Mouse (Mus musculus) limb, embryonic 15.5 days (tissue): ENCODE results near the gene Lmntd1. TPM values are rescaled to one million over a fixed set of nuclear protein-coding genes. Genes with fewer than 3 reads are reported as not detected.

Experiments
- ATAC-seq: fragments of 200-750 bp; cut with Nextera tagmentation; 2 replicates; pipeline ENCODE4 v1.8.0; 2017; ENCODE audit warnings: low read depth, moderate TSS enrichment; ENCODE audit not compliant: insufficient number of reproducible peaks, low FRiP score, low TSS enrichment
- H3K27ac ChIP-seq: fragments of 300-500 bp; sonication (generic); 2 replicates; pipeline ENCODE4 v1.5.1; 2015; ENCODE audit warnings: moderate library complexity, mild to moderate bottlenecking, inconsistent platforms
- H3K27me3 ChIP-seq: fragments of 300-500 bp; sonication (generic); 2 replicates; pipeline ENCODE4 v1.6.1; 2015; ENCODE audit warnings: inconsistent platforms
- H3K36me3 ChIP-seq: fragments of 300-500 bp; sonication (generic); 2 replicates; pipeline ENCODE4 v1.6.1; 2015; ENCODE audit warnings: inconsistent platforms
- H3K4me1 ChIP-seq: fragments of 300-500 bp; sonication (generic); 2 replicates; pipeline ENCODE4 v1.6.1; 2015; ENCODE audit warnings: inconsistent platforms
- H3K4me2 ChIP-seq: fragments of 300-500 bp; sonication (generic); 2 replicates; pipeline ENCODE4 v1.6.1; 2015; ENCODE audit warnings: mild to moderate bottlenecking, inconsistent platforms
- H3K4me3 ChIP-seq: fragments of 300-500 bp; sonication (generic); 2 replicates; pipeline ENCODE4 v1.5.1; 2015; ENCODE audit warnings: mild to moderate bottlenecking, inconsistent platforms
- H3K9ac ChIP-seq: fragments of 300-500 bp; sonication (generic); 2 replicates; pipeline ENCODE4 v1.6.1; 2015; ENCODE audit warnings: inconsistent platforms
- H3K9me3 ChIP-seq: fragments of 300-500 bp; sonication (generic); 2 replicates; pipeline ENCODE4 v1.6.1; 2016; ENCODE audit warnings: inconsistent platforms
- WGBS: fragments of 180-500 bp; shearing (Covaris S2); methylation state at CpG from one replicate; pipeline ENCODE4 v1.1.7; 2015; 5-methylcytosine and 5-hydroxymethylcytosine counted together
- polyA plus RNA-seq: library from polyadenylated mRNA; unstranded; fragments of >200 nt; fragmentation: Nextera tagmentation; extraction: Ambion mirVana; gene quantifications from 2 replicates; pipeline ENCODE4 v1.2.1, GENCODE M21; 2015

Lmntd1 gene
- polyA plus RNA-seq, 1 experiment from 2014 or later = 0.86 TPM

DNA sequence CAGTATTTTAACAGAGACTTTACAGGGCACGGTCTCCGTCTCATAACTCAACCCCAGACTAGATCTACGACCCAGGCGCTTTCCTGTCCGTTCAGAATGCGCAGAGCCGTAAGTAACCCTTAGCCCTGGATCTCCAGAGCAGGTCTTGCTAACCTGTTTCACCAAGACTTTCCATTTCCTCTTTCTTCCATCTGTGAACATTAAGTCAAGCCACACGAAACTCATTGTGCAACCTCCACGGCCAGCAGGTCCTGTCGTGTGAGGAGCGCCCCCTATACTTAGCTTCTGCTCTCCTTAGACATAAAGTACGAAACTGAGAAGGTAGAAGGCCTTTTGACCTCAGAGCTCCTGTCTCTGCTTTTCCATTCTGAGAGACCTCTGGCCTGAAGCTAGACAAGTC is 105.3 kb downstream of the Lmntd1 start:
- Histone ChIP-seq H3K9ac (no peak overlapping the region), H3K27me3 (no peaks in the 10 kb centered on the region), H3K4me2 (no peak overlapping the region), H3K9me3 (no peaks in the 10 kb centered on the region), H3K27ac (no peak overlapping the region), H3K4me3 (no peak overlapping the region), H3K36me3 (no peaks in the 10 kb centered on the region), H3K4me1 (no peaks in the 10 kb centered on the region)
- WGBS = 65% methylated on average over 12 of the region's 12 CpGs
- ATAC-seq = no peak

DNA sequence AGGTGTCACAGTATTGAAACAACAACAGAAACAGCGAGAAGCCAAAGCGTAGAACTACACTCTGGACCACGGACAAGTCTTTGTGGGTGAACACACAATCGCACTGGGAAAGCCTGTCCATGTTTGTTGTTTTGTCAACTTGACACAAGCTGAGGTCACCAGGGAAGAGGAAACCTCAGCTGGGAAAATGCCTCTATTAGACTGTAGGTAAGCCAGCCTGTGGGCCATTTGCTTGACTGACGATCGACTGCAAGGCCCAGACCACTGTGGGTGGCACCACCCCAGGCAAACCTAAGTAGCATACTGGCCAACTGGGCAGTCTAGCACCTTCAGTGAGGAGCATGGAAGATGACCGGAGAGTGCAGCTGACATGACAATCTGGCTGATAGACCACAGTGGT is 112.4 kb downstream of the Lmntd1 start:
- H3K4me3 ChIP-seq = no peak overlapping the region
- H3K9ac ChIP-seq = no peak overlapping the region
- peaks cover 5% of the 10 kb centered on the region for H3K4me1 ChIP-seq
- H3K9me3 ChIP-seq = no peaks in the 10 kb centered on the region
- ATAC-seq = no peak
- H3K4me2 ChIP-seq = no peak overlapping the region
- H3K36me3 ChIP-seq = no peaks in the 10 kb centered on the region
- WGBS = 90% methylated on average over 7 of the region's 7 CpGs
- no peaks in the 10 kb centered on the region for H3K27me3 ChIP-seq
- no peak overlapping the region for H3K27ac ChIP-seq

DNA sequence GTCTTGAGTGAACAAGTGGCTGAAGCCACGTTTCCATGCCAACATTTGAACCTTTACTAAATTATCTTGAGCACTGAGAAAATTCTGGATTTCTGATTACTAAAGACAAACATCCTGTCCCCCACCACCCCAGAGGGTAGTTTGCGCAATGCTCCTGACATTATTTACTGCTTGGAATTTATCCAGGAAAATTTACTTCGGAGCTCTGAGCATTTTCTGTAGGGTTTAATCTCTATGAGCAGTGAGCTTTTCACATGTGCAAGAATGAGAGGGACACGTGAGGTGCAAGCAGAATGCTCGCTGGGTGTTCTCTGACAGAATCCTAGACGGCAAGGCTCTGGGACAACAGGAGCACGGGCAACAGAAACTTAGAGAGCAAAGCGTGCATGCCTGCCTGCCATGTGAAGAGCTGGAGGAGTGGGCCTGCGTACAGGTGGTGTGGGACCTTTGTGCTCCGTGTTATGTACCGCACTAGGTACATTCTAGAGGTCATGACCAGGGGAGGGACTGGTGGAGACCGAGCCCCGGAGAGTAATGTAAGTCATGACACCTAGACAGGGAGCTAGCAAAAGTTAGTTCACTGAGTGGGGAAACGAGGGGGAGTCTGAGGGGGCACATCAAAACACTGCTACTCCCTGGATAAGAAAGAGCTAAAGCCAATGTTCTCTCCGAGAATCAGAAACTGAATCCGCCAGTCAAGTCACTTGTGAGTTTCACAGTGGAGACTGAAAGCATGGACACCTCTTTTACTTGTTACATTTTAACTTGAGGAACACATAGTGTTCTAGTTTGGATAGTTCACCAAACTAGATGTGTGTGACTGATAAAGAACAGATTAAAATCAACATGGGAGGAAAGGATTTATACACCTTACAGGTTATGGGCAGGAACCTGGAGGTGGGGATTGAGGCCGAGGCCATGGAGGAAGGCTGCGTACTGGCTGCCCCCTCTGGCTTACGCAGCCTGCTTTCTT is 114.3 kb downstream of the Lmntd1 start:
- H3K4me3 ChIP-seq = no peak overlapping the region
- H3K27me3 ChIP-seq = no peaks in the 10 kb centered on the region
- H3K36me3 ChIP-seq = no peaks in the 10 kb centered on the region
- no peak overlapping the region for H3K4me2 ChIP-seq
- 66% methylated on average over 19 of the region's 19 CpGs for WGBS
- no peak overlapping the region for H3K27ac ChIP-seq
- H3K9ac ChIP-seq = no peak overlapping the region
- peaks cover 5% of the 10 kb centered on the region for H3K4me1 ChIP-seq
- H3K9me3 ChIP-seq = no peaks in the 10 kb centered on the region
- 0 out of 2 replicates have a peak, but pooled peaks have one; percentile 40 for ATAC-seq

DNA sequence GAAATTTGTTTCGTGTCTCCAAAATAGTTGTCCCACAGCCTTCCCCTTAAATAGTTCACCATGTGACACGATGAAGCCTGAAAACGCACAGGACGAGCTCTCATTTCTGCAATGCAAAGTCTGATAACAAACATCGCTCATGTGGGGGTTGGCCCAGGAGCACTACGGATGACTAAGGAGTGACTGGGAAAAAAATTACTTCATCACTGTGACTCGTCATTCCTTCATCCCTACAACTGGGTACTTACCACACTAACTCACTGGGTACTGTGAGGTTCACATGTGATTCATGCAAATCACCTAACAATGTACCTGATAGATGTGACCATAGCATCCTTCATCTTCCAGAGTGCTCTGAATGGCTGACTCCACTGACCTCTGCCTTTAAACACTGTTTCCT is 118.4 kb downstream of the Lmntd1 start:
- no peak overlapping the region for H3K9ac ChIP-seq
- H3K27me3 ChIP-seq = no peaks in the 10 kb centered on the region
- H3K9me3 ChIP-seq = no peaks in the 10 kb centered on the region
- H3K4me2 ChIP-seq = no peak overlapping the region
- 88% methylated on average over 7 of the region's 7 CpGs for WGBS
- no peak overlapping the region for H3K4me3 ChIP-seq
- peaks cover 3% of the 10 kb centered on the region; the same call in 1 of the 2 replicates for H3K4me1 ChIP-seq
- no peaks in the 10 kb centered on the region for H3K36me3 ChIP-seq
- no peak overlapping the region for H3K27ac ChIP-seq
- no peak for ATAC-seq

DNA sequence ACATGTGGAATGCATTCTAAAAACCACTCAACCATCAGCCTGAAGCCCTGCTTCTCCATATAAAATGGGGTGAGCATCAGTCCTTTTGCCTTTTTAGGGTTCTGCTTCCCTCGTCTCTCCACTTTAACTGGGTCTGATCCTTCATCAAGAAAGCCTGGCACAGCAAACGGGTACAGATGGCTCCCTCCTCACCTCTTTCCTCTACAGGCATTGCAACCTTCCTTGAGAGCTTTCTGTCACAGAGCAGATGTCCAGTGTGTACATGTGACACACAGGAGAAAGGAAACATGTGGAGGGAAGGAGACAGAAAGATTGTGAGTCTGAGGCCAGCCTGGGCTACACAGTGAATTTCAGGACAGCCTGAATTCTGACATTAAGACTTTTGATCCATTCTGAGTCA is 125.9 kb downstream of the Lmntd1 start:
- Histone ChIP-seq H3K4me3 (no peak overlapping the region), H3K4me1 (peaks cover 20% of the 10 kb centered on the region; the same call in 1 of the 2 replicates), H3K27ac (no peak overlapping the region), H3K4me2 (no peak overlapping the region), H3K9me3 (no peaks in the 10 kb centered on the region), H3K36me3 (no peaks in the 10 kb centered on the region), H3K27me3 (no peaks in the 10 kb centered on the region), H3K9ac (no peak overlapping the region)
- ATAC-seq = no peak
- 40% methylated on average over 2 of the region's 2 CpGs for WGBS

DNA sequence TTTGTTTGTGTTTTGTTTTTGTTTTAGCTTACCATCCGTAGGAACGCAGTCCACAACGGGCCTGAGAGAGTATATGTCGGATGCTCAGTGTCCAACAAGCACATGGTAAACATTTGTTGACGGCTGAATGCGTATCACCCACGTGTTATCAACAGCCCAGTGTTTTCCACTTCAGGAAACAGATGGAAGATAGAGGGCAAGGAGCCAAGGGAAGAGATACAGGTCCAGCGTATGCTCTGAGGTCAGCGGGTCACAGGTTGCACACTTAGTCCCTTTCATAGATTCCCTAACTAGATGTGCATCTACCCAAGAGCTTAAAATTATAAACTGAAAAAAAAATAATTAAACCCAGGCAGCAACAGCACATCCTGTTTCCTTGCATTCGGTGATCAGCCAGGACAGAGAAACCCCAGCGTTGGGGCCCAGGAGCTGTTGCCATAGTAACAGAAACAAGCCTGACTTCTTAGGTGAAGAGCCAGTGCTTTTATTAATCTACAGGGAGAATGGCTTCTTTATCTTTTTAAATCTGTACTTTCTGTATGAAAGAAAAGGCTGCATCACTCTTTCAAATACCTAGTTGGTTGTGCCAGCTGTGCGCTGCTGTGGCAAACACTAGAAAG is 128.0 kb downstream of the Lmntd1 start:
- Histone ChIP-seq H3K27ac (peak overlapping the region; percentile 47; the same call in 1 of the 2 replicates), H3K9ac (no peak overlapping the region), H3K4me1 (peaks cover 35% of the 10 kb centered on the region), H3K9me3 (no peaks in the 10 kb centered on the region), H3K4me3 (no peak overlapping the region), H3K27me3 (no peaks in the 10 kb centered on the region), H3K36me3 (no peaks in the 10 kb centered on the region), H3K4me2 (no peak overlapping the region)
- ATAC-seq = no peak
- WGBS = 52% methylated on average over 12 of the region's 12 CpGs

DNA sequence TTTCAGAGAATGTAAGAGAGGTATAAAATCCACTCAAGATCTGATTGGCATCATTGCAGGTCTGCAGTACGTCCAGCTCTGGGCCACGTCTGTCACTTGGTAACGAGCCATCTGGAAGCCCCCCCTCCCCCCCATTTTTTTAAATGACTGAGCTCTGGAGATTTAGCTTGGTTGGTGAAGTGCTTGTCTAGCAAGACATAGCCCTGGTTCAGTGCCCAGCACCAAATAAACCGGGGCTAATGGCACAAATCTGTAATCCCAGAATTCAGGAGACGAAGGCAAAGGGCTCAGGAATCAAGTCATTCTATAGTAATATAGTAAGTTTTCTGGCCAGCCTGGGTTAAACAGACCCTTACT is 130.8 kb downstream of the Lmntd1 start:
- H3K9ac ChIP-seq = no peak overlapping the region

DNA sequence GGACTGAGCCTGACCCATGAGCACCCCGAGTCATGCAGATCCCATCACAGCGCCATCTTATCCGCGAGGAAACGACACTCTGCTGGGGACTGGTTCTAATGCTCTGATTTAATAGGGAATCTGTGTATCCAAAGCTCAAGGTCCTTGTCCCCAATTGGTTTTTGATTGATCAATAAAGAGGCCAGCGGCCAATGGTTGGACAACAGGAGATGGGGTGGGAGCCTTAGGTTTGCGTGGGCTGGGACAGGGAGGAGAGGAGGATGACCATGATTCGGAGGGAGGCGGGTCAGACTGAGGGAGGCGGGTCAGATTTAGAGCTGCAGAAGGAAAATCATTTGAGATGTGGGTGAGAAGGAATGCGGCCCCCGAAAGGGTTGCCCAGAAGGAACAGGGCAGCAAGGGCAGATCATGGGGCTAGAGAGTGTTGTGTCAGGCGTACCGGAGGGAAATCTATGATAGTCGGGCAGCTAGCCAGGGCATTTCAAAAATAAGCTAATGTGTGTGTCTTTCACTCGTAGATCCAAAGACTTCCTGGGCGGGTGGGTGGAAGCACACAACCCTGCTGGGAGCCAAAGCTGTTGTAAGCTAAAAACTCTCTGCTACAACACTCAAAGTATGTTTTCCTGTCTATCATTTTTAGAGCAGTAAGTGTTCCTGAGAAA is 131.3 kb downstream of the Lmntd1 start:
- Histone ChIP-seq H3K36me3 (no peaks in the 10 kb centered on the region), H3K4me1 (peaks cover 44% of the 10 kb centered on the region), H3K9ac (no peak overlapping the region), H3K4me3 (no peak overlapping the region), H3K4me2 (no peak overlapping the region), H3K27ac (peak overlapping the region; percentile 72), H3K9me3 (no peaks in the 10 kb centered on the region), H3K27me3 (no peaks in the 10 kb centered on the region)
- no peak for ATAC-seq
- WGBS = 79% methylated on average over 17 of the region's 17 CpGs

More for the DNA sequence above, 130.8 kb downstream of the Lmntd1 start:
- peak overlapping the region; percentile 72 for H3K27ac ChIP-seq
- no peaks in the 10 kb centered on the region for H3K9me3 ChIP-seq
- H3K36me3 ChIP-seq = no peaks in the 10 kb centered on the region
- H3K4me2 ChIP-seq = no peak overlapping the region
- H3K4me1 ChIP-seq = peaks cover 43% of the 10 kb centered on the region
- H3K4me3 ChIP-seq = no peak overlapping the region
- no peaks in the 10 kb centered on the region for H3K27me3 ChIP-seq
- ATAC-seq = no peak
- 35% methylated on average over 5 of the region's 5 CpGs for WGBS

DNA sequence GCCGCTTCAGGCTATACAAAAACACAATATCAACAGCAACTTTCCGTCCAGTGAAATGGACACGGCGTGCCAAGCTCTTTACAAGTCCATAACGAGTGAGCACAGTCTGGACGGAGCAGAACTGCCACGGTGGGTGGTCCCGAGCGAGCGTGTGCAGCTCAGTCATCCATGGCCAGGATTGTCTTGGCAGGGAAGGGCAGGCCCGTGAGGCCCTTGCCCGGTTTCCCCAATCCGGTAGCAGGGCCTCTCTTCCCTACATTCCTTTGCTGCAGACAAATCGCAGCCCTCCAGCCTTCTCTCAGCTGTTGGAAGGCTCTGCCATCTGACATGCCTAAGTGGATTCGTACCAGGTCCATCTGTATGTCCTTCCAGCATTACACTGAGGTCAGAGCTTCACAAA is 132.2 kb downstream of the Lmntd1 start:
- no peak overlapping the region for H3K4me3 ChIP-seq
- H3K4me2 ChIP-seq = peak overlapping the region; percentile 17; the same call in 1 of the 2 replicates
- peak overlapping the region; percentile 72 for H3K27ac ChIP-seq
- H3K9ac ChIP-seq = no peak overlapping the region
- peaks cover 41% of the 10 kb centered on the region for H3K4me1 ChIP-seq
- WGBS = 23% methylated on average over 15 of the region's 15 CpGs
- no peaks in the 10 kb centered on the region for H3K9me3 ChIP-seq
- peak; percentile 88 for ATAC-seq
- no peaks in the 10 kb centered on the region for H3K36me3 ChIP-seq
- H3K27me3 ChIP-seq = no peaks in the 10 kb centered on the region

DNA sequence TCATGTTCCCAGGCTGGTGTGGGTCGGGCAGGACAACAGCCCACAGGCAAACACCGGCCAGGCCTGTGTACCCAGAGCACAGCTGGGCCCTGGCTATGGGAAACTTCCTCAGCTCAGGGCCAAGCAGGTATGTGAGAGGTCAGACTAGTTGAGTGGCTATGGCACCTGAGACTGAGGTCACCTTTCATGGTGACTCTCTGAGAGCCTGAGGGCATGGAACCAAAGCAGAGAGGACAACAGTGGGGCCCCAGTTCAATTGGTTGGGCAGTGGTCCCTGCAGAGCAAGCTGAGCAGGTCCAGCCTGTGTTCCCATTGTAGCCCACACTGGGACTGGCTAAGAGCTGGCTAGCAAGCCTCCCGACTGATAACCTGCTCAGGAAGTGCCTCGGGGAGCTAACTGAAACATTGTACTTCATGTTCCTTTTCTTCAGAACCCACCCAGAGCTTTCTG is 135.3 kb downstream of the Lmntd1 start:
- H3K27me3 ChIP-seq = no peaks in the 10 kb centered on the region
- H3K4me2 ChIP-seq = no peak overlapping the region
- H3K9ac ChIP-seq = no peak overlapping the region
- H3K27ac ChIP-seq = no peak overlapping the region
- no peaks in the 10 kb centered on the region for H3K9me3 ChIP-seq
- WGBS = 58% methylated on average over 4 of the region's 4 CpGs
- no peak overlapping the region for H3K4me3 ChIP-seq
- no peaks in the 10 kb centered on the region for H3K36me3 ChIP-seq
- H3K4me1 ChIP-seq = peaks cover 26% of the 10 kb centered on the region
- ATAC-seq = no peak

DNA sequence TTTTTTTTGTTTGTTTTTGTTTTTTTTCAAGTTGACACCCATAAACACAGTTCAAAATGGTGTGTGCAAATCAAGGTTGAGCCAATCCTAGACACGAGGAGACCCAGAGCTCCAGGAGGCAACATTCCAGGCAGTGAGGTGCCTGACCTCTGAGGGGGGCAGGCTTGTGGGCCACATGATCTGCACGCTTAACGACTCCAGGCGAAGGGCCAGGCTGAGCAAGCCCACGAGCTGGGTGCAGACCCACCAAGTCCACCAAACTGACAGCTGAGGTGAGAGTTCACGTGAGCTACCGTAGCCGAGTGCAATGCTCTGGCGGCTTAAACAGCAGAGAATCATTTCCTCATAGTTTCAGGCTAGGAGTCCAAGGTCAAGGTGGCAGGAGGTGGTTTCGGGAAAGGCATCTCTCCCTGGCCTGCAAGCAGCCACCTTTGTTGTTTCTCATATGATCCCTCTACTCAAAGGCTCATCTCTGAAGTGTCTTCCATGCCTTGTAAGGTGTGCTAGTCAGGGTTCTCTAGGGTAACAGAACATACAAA is 136.7 kb downstream of the Lmntd1 start:
- Histone ChIP-seq H3K36me3 (no peaks in the 10 kb centered on the region), H3K9ac (no peak overlapping the region), H3K4me1 (peaks cover 22% of the 10 kb centered on the region), H3K9me3 (no peaks in the 10 kb centered on the region), H3K27ac (no peak overlapping the region), H3K27me3 (no peaks in the 10 kb centered on the region), H3K4me2 (no peak overlapping the region), H3K4me3 (no peak overlapping the region)
- 60% methylated on average over 10 of the region's 10 CpGs for WGBS
- ATAC-seq = no peak
